ENCODE assay signal across 11 mouse cellular contexts in the genomic region with DNA sequence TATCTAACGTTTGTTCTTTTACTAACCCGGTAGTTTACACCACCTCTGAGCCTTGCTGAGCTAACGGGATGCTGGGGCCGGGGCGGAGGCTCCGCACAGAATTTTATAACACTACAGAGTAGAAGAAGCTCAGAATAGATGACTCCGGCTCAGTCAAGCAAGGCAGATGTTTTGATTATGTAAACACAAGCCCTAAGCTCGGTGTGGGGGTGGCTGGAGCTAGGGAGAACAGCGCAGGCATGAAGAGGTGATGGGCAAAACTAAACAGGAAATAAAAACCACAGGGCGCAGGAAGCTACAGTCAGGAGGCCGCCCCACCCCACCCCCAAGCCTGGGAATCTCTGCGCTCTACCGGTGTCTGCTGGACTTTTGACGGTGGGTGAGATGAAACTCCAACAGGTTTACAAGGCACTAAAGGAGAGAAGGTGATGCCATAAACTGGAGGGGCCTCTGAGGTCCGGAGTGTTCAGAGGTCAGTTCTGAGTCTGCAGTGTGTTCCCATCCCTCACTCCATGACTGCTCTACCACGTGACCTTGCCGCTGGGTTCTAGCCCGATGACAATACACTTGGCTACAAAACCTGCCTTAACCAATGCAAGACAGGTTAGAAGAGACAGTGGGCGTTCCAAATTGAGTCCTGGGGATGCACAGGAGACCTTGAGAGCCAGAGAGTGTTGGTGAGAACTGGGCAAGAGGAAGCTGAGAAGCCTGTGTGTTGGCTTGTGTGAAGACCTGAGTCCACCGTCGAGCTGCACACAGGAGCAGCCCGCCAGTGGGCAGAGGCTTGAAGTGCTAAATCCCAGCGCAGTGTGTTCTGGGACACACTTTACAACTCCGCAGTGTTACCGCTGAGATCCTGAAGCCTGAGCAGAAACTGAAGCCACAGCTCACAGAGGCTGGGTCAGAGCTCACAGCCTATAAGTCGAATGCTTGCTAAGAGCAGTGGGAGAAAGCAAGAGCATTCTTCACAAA.
DNase-seq lines count a peak whose midpoint lies in the region; TF ChIP-seq lines count a peak whose summit lies in the region.
"Had no signal": no experiment of that assay in that cellular context is flagged by ENCODE, and none has a peak within 500 bp of the region (broad histone marks: within the 10 kb centered on the region; RNA-seq: fewer than 3 reads in every experiment).

No protein-coding gene starts in this region.

- DNase-seq in testis, postnatal 10 days (ENCODE audit: low spot score), result no peak
- DNase-seq in frontal cortex, postnatal 25 days (ENCODE audit: low spot score in 2 of 2), result peak; percentile 14 to 18
- peak; percentile 50 to 55 for DNase-seq in kidney, postnatal 36 days
- peak; percentile 41 for DNase-seq in naive thymus-derived CD4-positive, alpha-beta T cell, adult 2 months (ENCODE audit: low read depth)
- DNase-seq in gastrocnemius, postnatal 25 days, result no peak
- no peak for DNase-seq in adrenal gland, postnatal 14 days
- no peak for DNase-seq in hindbrain, embryonic 10.5 days (ENCODE audit: low spot score)
- DNase-seq: midbrain, embryonic 14.5 days had no signal

- no peak overlapping the region for H3K27ac ChIP-seq in testis, adult 2 months (ENCODE audit: control insufficient read depth, insufficient read depth, low read depth, low read length)
- no peak overlapping the region for H3K27ac ChIP-seq in hindbrain, embryonic 10.5 days
- H3K27ac ChIP-seq: limb, embryonic 15.5 days had no signal

- H3K36me3 ChIP-seq in testis, adult 2 months (ENCODE audit: control insufficient read depth, insufficient read depth, low read length), result no peaks in the 10 kb centered on the region
- no peaks in the 10 kb centered on the region for H3K36me3 ChIP-seq in hindbrain, embryonic 10.5 days
- H3K36me3 ChIP-seq: limb, embryonic 15.5 days had no signal

- H3K9me3 ChIP-seq in hindbrain, embryonic 10.5 days, result no peaks in the 10 kb centered on the region
- H3K9me3 ChIP-seq: limb, embryonic 15.5 days had no signal

- peaks cover 8% of the 10 kb centered on the region for H3K4me1 ChIP-seq in testis, adult 2 months (ENCODE audit: control insufficient read depth, insufficient read depth, low read length)
- peaks cover 8% of the 10 kb centered on the region; the same call in 1 of the 2 replicates for H3K4me1 ChIP-seq in hindbrain, embryonic 10.5 days (replicated peaks)

- no peak for TF ChIP-seq CTCF in testis, adult 2 months (IDR thresholded peaks at IDR 0.05; ENCODE audit: control insufficient read depth, insufficient read depth, insufficient replicate concordance, low read depth, low read length)

- no peaks in the 10 kb centered on the region for H3K27me3 ChIP-seq in testis, adult 2 months (ENCODE audit: control insufficient read depth, insufficient read depth, low read length)
- no peaks in the 10 kb centered on the region for H3K27me3 ChIP-seq in hindbrain, embryonic 10.5 days (ENCODE audit: insufficient read depth, poor library complexity, severe bottlenecking)
- H3K27me3 ChIP-seq: limb, embryonic 15.5 days had no signal

- 77% methylated on average over 26 of the region's 26 CpGs for WGBS in hindbrain, embryonic 10.5 days

- H3K4me3 ChIP-seq in testis, adult 2 months (ENCODE audit: control insufficient read depth, low read depth, low read length), result peak overlapping the region; percentile 41
- H3K4me3 ChIP-seq in hindbrain, embryonic 10.5 days, result no peak overlapping the region
- H3K4me3 ChIP-seq: erythroblast, embryonic 14.5 days; limb, embryonic 15.5 days had no signal

- no peak for TF ChIP-seq POLR2A in testis, adult 2 months (IDR thresholded peaks at IDR 0.05; ENCODE audit: control insufficient read depth, low read depth, low read length)

Comparison
In these comparisons a context has a peak if more than half of its experiments do, and no peak if none do; other contexts are left out.
1. DNase-seq: peak in frontal cortex, postnatal 25 days (2 of 2), kidney, postnatal 36 days (2 of 2) and naive thymus-derived CD4-positive, alpha-beta T cell, adult 2 months (single experiment); none in testis, postnatal 10 days (single experiment), gastrocnemius, postnatal 25 days (single experiment), adrenal gland, postnatal 14 days (single experiment) and hindbrain, embryonic 10.5 days (single experiment).